Mouse (Mus musculus) testis, adult 2 months (tissue): ENCODE measurements around the gene Ubtd2.

Source experiments
- CTCF ChIP-seq: fragments of 200-500 bp; IDR thresholded peaks from 2 replicates; pipeline ENCODE4 v1.5.1; 2012; ENCODE audit warnings: low read depth, mild to moderate bottlenecking, inconsistent platforms, low read length, moderate library complexity; ENCODE audit not compliant: control insufficient read depth, insufficient read depth, insufficient replicate concordance
- POLR2A ChIP-seq: fragments of 200-500 bp; IDR thresholded peaks from 2 replicates; pipeline ENCODE4 v1.6.1; 2012; ENCODE audit warnings: low read depth, mild to moderate bottlenecking, inconsistent platforms, low read length, moderate library complexity; ENCODE audit not compliant: control insufficient read depth

DNA sequence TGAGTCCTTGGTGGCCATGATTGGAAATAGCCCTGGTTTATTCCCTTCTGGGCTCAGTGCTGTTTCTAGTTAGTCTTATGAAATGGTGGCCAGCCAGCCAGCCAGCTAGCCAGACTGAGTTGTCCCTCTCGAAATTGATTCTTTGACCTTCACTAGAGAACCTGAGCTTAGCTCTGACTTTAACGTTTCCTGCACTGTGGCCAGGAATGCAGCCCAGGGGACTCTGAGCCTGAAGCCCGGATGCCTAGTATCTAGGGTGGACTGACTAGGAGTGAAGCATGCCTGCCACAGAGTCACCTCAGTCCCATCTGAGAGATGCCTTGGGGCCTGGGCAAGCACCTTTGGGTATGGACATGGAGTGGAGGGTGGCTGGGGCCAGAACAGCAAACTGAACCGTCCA lies 109.5 kb downstream of the Ubtd2 start:
- TF ChIP-seq CTCF = no peak
- TF ChIP-seq POLR2A = no peak
